Mouse (Mus musculus): ENCODE data around the gene Ascc3. TPM values are rescaled to one million over a fixed set of nuclear protein-coding genes. Genes with fewer than 3 reads are reported as not detected.
A peak's percentile ranks its signal among the peaks of the same experiment; 100 is the strongest.

The Ascc3 gene
- polyA plus RNA-seq, 1 experiment from 2014 or later = 16.8 TPM

- Histone ChIP-seq H3K4me1 (replicated peaks) (no peaks in the 10 kb centered on the region), H3K27ac (replicated peaks) (no peak overlapping the region), H3K27me3 (no peaks in the 10 kb centered on the region), H3K9ac (no peak overlapping the region), H3K4me2 (no peak overlapping the region), H3K36me3 (no peaks in the 10 kb centered on the region), H3K9me3 (no peaks in the 10 kb centered on the region), H3K4me3 (no peak overlapping the region)
- 57% methylated on average over 5 of the region's 5 CpGs for WGBS
- ATAC-seq (ENCODE audit: low read depth) = no peak; the same call in 1 of the 2 replicates
Observed at GRCm38 (mm10) chr10:50671517-50671916, 79.0 kb downstream of the Ascc3 start.

GRCm38 (mm10) chr10:50690324-50690723, 97.9 kb downstream of the Ascc3 start:
- H3K36me3 ChIP-seq = no peaks in the 10 kb centered on the region
- no peak for ATAC-seq (ENCODE audit: low read depth)
- H3K9me3 ChIP-seq = no peaks in the 10 kb centered on the region
- H3K4me2 ChIP-seq = no peak overlapping the region
- H3K27ac ChIP-seq (replicated peaks) = no peak overlapping the region
- H3K4me3 ChIP-seq = no peak overlapping the region
- no peaks in the 10 kb centered on the region for H3K27me3 ChIP-seq
- no peak overlapping the region for H3K9ac ChIP-seq
- H3K4me1 ChIP-seq (replicated peaks) = no peaks in the 10 kb centered on the region

- no peak overlapping the region for H3K27ac ChIP-seq (replicated peaks)
- 62% methylated on average over 4 of the region's 4 CpGs for WGBS
- H3K4me1 ChIP-seq (replicated peaks) = no peaks in the 10 kb centered on the region
- H3K4me2 ChIP-seq = no peak overlapping the region
- H3K9ac ChIP-seq = no peak overlapping the region
- H3K9me3 ChIP-seq = no peaks in the 10 kb centered on the region
- H3K36me3 ChIP-seq = 0 out of 2 replicates have a peak, but pooled peaks cover 3% of the 10 kb centered on the region
- no peak overlapping the region for H3K4me3 ChIP-seq
- H3K27me3 ChIP-seq = no peaks in the 10 kb centered on the region
- peak; percentile 76 for ATAC-seq (ENCODE audit: low read depth)
Observed at GRCm38 (mm10) chr10:50698836-50699433, 106.5 kb downstream of the Ascc3 start.

GRCm38 (mm10) chr10:50701736-50702135, 109.3 kb downstream of the Ascc3 start:
- 0 out of 2 replicates have a peak, but pooled peaks cover 2% of the 10 kb centered on the region for H3K4me1 ChIP-seq (replicated peaks)
- H3K4me2 ChIP-seq = no peak overlapping the region
- H3K27me3 ChIP-seq = no peaks in the 10 kb centered on the region
- ATAC-seq (ENCODE audit: low read depth) = no peak
- no peak overlapping the region for H3K27ac ChIP-seq (replicated peaks)
- WGBS = 72% methylated on average over 2 of the region's 2 CpGs
- no peak overlapping the region for H3K9ac ChIP-seq
- H3K4me3 ChIP-seq = no peak overlapping the region
- H3K36me3 ChIP-seq = 0 out of 2 replicates have a peak, but pooled peaks cover 3% of the 10 kb centered on the region
- no peaks in the 10 kb centered on the region for H3K9me3 ChIP-seq

GRCm38 (mm10) chr10:50702361-50702760, 109.9 kb downstream of the Ascc3 start:
- Histone ChIP-seq H3K4me1 (replicated peaks) (0 out of 2 replicates have a peak, but pooled peaks cover 2% of the 10 kb centered on the region), H3K4me3 (no peak overlapping the region), H3K27me3 (no peaks in the 10 kb centered on the region), H3K4me2 (no peak overlapping the region), H3K9me3 (no peaks in the 10 kb centered on the region), H3K9ac (no peak overlapping the region), H3K36me3 (0 out of 2 replicates have a peak, but pooled peaks cover 3% of the 10 kb centered on the region), H3K27ac (replicated peaks) (no peak overlapping the region)
- ATAC-seq (ENCODE audit: low read depth) = no peak
- WGBS = 71% methylated on average over 3 of the region's 3 CpGs

GRCm38 (mm10) chr10:50704202-50704601, 111.7 kb downstream of the Ascc3 start:
- H3K27me3 ChIP-seq = no peaks in the 10 kb centered on the region
- WGBS = 24% methylated on average over 6 of the region's 6 CpGs
- no peak overlapping the region for H3K4me3 ChIP-seq
- 0 out of 2 replicates have a peak, but pooled peaks cover 2% of the 10 kb centered on the region for H3K4me1 ChIP-seq (replicated peaks)
- H3K27ac ChIP-seq (replicated peaks) = no peak overlapping the region
- no peak overlapping the region for H3K4me2 ChIP-seq
- 0 out of 2 replicates have a peak, but pooled peaks cover 3% of the 10 kb centered on the region for H3K36me3 ChIP-seq
- peak; percentile 76 for ATAC-seq (ENCODE audit: low read depth)
- H3K9ac ChIP-seq = no peak overlapping the region
- H3K9me3 ChIP-seq = no peaks in the 10 kb centered on the region

- no peak overlapping the region for H3K27ac ChIP-seq (replicated peaks)
- H3K27me3 ChIP-seq = no peaks in the 10 kb centered on the region
- no peaks in the 10 kb centered on the region for H3K9me3 ChIP-seq
- WGBS = 90% methylated on average over 3 of the region's 3 CpGs
- H3K4me2 ChIP-seq = no peak overlapping the region
- H3K4me1 ChIP-seq (replicated peaks) = 0 out of 2 replicates have a peak, but pooled peaks cover 2% of the 10 kb centered on the region
- no peak overlapping the region for H3K9ac ChIP-seq
- H3K36me3 ChIP-seq = 0 out of 2 replicates have a peak, but pooled peaks cover 3% of the 10 kb centered on the region
- no peak overlapping the region for H3K4me3 ChIP-seq
- no peak for ATAC-seq (ENCODE audit: low read depth)
Observed at GRCm38 (mm10) chr10:50704898-50705297, 112.4 kb downstream of the Ascc3 start.

- ATAC-seq (ENCODE audit: low read depth) = no peak
- WGBS = 88% methylated on average over 3 of the region's 3 CpGs
- no peaks in the 10 kb centered on the region for H3K9me3 ChIP-seq
- H3K27ac ChIP-seq (replicated peaks) = no peak overlapping the region
- no peaks in the 10 kb centered on the region for H3K27me3 ChIP-seq
- no peaks in the 10 kb centered on the region for H3K4me1 ChIP-seq (replicated peaks)
- H3K4me2 ChIP-seq = no peak overlapping the region
- no peaks in the 10 kb centered on the region for H3K36me3 ChIP-seq
- no peak overlapping the region for H3K9ac ChIP-seq
- H3K4me3 ChIP-seq = no peak overlapping the region
Observed at GRCm38 (mm10) chr10:50711286-50711685, 118.8 kb downstream of the Ascc3 start.

GRCm38 (mm10) chr10:50711765-50712164, 119.3 kb downstream of the Ascc3 start:
- Histone ChIP-seq H3K9ac (no peak overlapping the region), H3K36me3 (no peaks in the 10 kb centered on the region), H3K4me1 (replicated peaks) (no peaks in the 10 kb centered on the region), H3K9me3 (no peaks in the 10 kb centered on the region), H3K27me3 (no peaks in the 10 kb centered on the region), H3K4me2 (no peak overlapping the region), H3K4me3 (no peak overlapping the region), H3K27ac (replicated peaks) (no peak overlapping the region)
- ATAC-seq (ENCODE audit: low read depth) = no peak
- 65% methylated on average over 1 of the region's 1 CpGs for WGBS

- no peak overlapping the region for H3K9ac ChIP-seq
- ATAC-seq (ENCODE audit: low read depth) = peak; percentile 61; the same call in 1 of the 2 replicates
- no peak overlapping the region for H3K27ac ChIP-seq (replicated peaks)
- no peaks in the 10 kb centered on the region for H3K27me3 ChIP-seq
- H3K36me3 ChIP-seq = no peaks in the 10 kb centered on the region; the same call in 1 of the 2 replicates
- H3K9me3 ChIP-seq = no peaks in the 10 kb centered on the region
- no peaks in the 10 kb centered on the region for H3K4me1 ChIP-seq (replicated peaks)
- H3K4me2 ChIP-seq = no peak overlapping the region
- H3K4me3 ChIP-seq = no peak overlapping the region
Observed at GRCm38 (mm10) chr10:50733459-50733858, 141.0 kb downstream of the Ascc3 start.

GRCm38 (mm10) chr10:50762069-50762468, 169.6 kb downstream of the Ascc3 start:
- Histone ChIP-seq H3K9ac (no peak overlapping the region), H3K9me3 (no peaks in the 10 kb centered on the region), H3K36me3 (no peaks in the 10 kb centered on the region), H3K4me3 (no peak overlapping the region), H3K27me3 (peaks cover 44% of the 10 kb centered on the region), H3K4me2 (no peak overlapping the region), H3K27ac (replicated peaks) (no peak overlapping the region), H3K4me1 (replicated peaks) (peaks cover 16% of the 10 kb centered on the region)
- ATAC-seq (ENCODE audit: low read depth) = no peak
- 73% methylated on average over 2 of the region's 2 CpGs for WGBS

- ATAC-seq (ENCODE audit: low read depth) = peak; percentile 62; the same call in 1 of the 2 replicates
- peaks cover 16% of the 10 kb centered on the region for H3K4me1 ChIP-seq (replicated peaks)
- H3K27ac ChIP-seq (replicated peaks) = no peak overlapping the region
- 42% methylated on average over 2 of the region's 2 CpGs for WGBS
- H3K36me3 ChIP-seq = no peaks in the 10 kb centered on the region; the same call in 1 of the 2 replicates
- no peak overlapping the region for H3K4me3 ChIP-seq
- H3K4me2 ChIP-seq = no peak overlapping the region
- H3K27me3 ChIP-seq = peaks cover 45% of the 10 kb centered on the region
- H3K9me3 ChIP-seq = no peaks in the 10 kb centered on the region
- no peak overlapping the region for H3K9ac ChIP-seq
Observed at GRCm38 (mm10) chr10:50762984-50763383, 170.5 kb downstream of the Ascc3 start.
